Mouse (Mus musculus) testis, adult 2 months (tissue): ENCODE results near the gene Ift81.

Source experiments
- CTCF ChIP-seq: fragments of 200-500 bp; IDR thresholded peaks from 2 replicates; pipeline ENCODE4 v1.5.1; 2012; ENCODE audit warnings: low read depth, mild to moderate bottlenecking, inconsistent platforms, low read length, moderate library complexity; ENCODE audit not compliant: control insufficient read depth, insufficient read depth, insufficient replicate concordance
- POLR2A ChIP-seq: fragments of 200-500 bp; IDR thresholded peaks from 2 replicates; pipeline ENCODE4 v1.6.1; 2012; ENCODE audit warnings: low read depth, mild to moderate bottlenecking, inconsistent platforms, low read length, moderate library complexity; ENCODE audit not compliant: control insufficient read depth

- no peak for TF ChIP-seq CTCF
- no peak for TF ChIP-seq POLR2A
Measured at GRCm38 (mm10) chr5:122505554-122505953, 108.8 kb downstream of the Ift81 start.
